Comparison of ENCODE assay signal across 8 mouse cellular contexts in the genomic region with DNA sequence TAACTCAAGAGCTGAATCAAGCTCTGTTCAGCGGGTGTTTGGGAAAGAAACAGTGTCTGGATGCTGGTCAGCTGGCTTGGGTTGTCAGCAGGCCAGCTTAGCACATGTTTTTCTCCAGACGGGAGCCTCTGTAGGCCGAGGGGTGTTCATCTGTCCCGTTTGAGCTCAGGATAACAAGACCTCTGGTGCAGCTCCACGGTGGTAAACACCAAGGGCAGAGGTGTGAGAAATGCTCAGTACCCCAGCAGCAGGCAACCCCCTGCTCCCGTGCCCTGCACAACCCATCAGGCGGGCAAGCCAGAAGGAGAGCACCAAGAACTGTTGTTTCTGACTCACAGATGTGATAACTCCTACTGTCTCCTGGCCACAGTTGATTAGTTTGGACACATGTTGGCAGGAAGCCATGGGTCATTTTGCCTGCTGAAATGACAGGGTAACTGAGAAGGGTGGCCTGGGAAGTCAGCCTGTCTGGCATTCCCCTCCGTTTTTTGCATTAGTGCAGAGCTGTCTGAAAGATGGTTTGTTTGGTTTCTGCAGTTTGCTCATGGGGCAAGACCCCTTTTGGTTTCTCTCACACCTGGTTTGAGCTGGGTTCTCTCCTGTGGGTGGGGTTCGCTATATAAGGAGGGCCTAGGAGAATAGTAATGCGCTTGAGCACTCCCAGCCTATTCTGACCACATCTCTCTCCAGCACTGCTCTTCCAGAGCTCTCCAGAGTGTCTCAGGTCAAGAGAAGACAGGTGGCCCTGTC. TPM values are rescaled to one million over a fixed set of nuclear protein-coding genes. Genes with fewer than 3 reads are reported as not detected.
DNase-seq lines count a peak whose midpoint lies in the region; ATAC-seq and TF ChIP-seq lines count a peak whose summit lies in the region.

No protein-coding gene starts in this region.

- DNase-seq in CH12.LX (ENCODE audit: extremely low read depth), result no peak
- peak; percentile 48 for DNase-seq in adrenal gland, postnatal 25 days
- DNase-seq in forebrain, embryonic 14.5 days (ENCODE audit: low spot score), result peak; percentile 29
- DNase-seq in heart, postnatal 25 days (ENCODE audit: low spot score), result peak; percentile 54
- peak; percentile 38 for DNase-seq in limb, embryonic 11.5 days (ENCODE audit: low spot score)
- DNase-seq in testis, postnatal 10 days (ENCODE audit: low spot score), result peak; percentile 49
- no peak for DNase-seq in frontal cortex, postnatal 25 days (ENCODE audit: low spot score in 2 of 2)

- no peak for TF ChIP-seq EP300 in CH12.LX (IDR thresholded peaks at IDR 0.05; ENCODE audit: low read length)

- dilution Hi-C loops in CH12.LX (cut with MboI; ENCODE audit: extremely low pct_ligation_motif_present, extremely low pct_unique_long_range_greater_than_20kb, low sequenced_read_pairs), result no loop called here

- TF ChIP-seq CTCF in CH12.LX (conservative IDR thresholded peaks at IDR 0.05 in 1 of 2, IDR thresholded peaks at IDR 0.05 in 1 of 2; ENCODE audit: low read depth in 2 of 2, low read length in 2 of 2), result no peak

- H3K4me2 ChIP-seq in CH12.LX (ENCODE audit: insufficient read depth, low read depth, poor library complexity, severe bottlenecking), result no peak overlapping the region
- H3K4me2 ChIP-seq in forebrain, embryonic 14.5 days (ENCODE audit: low read length), result no peak overlapping the region
- no peak overlapping the region for H3K4me2 ChIP-seq in limb, embryonic 11.5 days (ENCODE audit: low read depth, severe bottlenecking)
- no peak overlapping the region for H3K4me2 ChIP-seq in midbrain, embryonic 13.5 days (replicated peaks)

- no peak overlapping the region for H3K4me3 ChIP-seq in CH12.LX (replicated peaks in 1 of 3; ENCODE audit: low read depth in 2 of 3, low read length in 2 of 3, poor library complexity in 1 of 3)
- H3K4me3 ChIP-seq in forebrain, embryonic 14.5 days (ENCODE audit: low read depth, low read length), result no peak overlapping the region
- no peak overlapping the region for H3K4me3 ChIP-seq in limb, embryonic 11.5 days (ENCODE audit: low read depth, low read length)
- no peak overlapping the region for H3K4me3 ChIP-seq in midbrain, embryonic 13.5 days (replicated peaks)

- H3K79me2 ChIP-seq in CH12.LX (replicated peaks; ENCODE audit: control insufficient read depth, extremely low read depth, insufficient read depth, poor library complexity, severe bottlenecking), result 0 out of 2 replicates have a peak, but pooled peaks cover 3% of the 10 kb centered on the region

- H3K9ac ChIP-seq in CH12.LX (ENCODE audit: insufficient read depth, low read depth), result no peak overlapping the region
- H3K9ac ChIP-seq in forebrain, embryonic 14.5 days (ENCODE audit: low read length), result no peak overlapping the region
- no peak overlapping the region for H3K9ac ChIP-seq in limb, embryonic 11.5 days (ENCODE audit: low read length)
- H3K9ac ChIP-seq in midbrain, embryonic 13.5 days (replicated peaks), result 0 out of 2 replicates have a peak overlapping the region, but pooled peaks have one; percentile 20

- 0 out of 2 replicates have a peak overlapping the region, but pooled peaks have one; percentile 29 for H3K27ac ChIP-seq in CH12.LX (ENCODE audit: insufficient read depth, low read depth)
- peak overlapping the region; percentile 23 for H3K27ac ChIP-seq in forebrain, embryonic 14.5 days (ENCODE audit: low read depth, low read length)
- peak overlapping the region; percentile 15; the same call in 1 of the 2 replicates for H3K27ac ChIP-seq in limb, embryonic 11.5 days (replicated peaks; ENCODE audit: low read depth, low read length)
- peak overlapping the region; percentile 16; the same call in 1 of the 2 replicates for H3K27ac ChIP-seq in midbrain, embryonic 13.5 days

- intact Hi-C loops in heart, postnatal 25 days (cut with DNase I), result no loop called here

- WGBS in forebrain, embryonic 14.5 days, result 55% methylated on average over 10 of the region's 10 CpGs
- 37% methylated on average over 10 of the region's 10 CpGs for whole genome bisulfite sequencing in limb, embryonic 11.5 days
- WGBS in midbrain, embryonic 13.5 days, result 59% methylated on average over 10 of the region's 10 CpGs

- TF ChIP-seq POLR2A in CH12.LX (IDR thresholded peaks at IDR 0.05; ENCODE audit: low read depth, low read length), result no peak

- ATAC-seq in forebrain, embryonic 14.5 days, result peak; percentile 61
- ATAC-seq in limb, embryonic 11.5 days (ENCODE audit: insufficient number of reproducible peaks, low FRiP score, low TSS enrichment, low read depth), result peak; percentile 8; the same call in 1 of the 2 replicates
- peak; percentile 59; the same call in 1 of the 2 replicates for ATAC-seq in midbrain, embryonic 13.5 days

- H3K4me1 ChIP-seq in CH12.LX (ENCODE audit: control insufficient read depth in 1 of 2, insufficient read depth in 2 of 2), result peaks cover 19 to 85% of the 10 kb centered on the region in 2 experiments
- H3K4me1 ChIP-seq in forebrain, embryonic 14.5 days (ENCODE audit: control insufficient read depth, insufficient read depth, low read length), result peaks cover 30% of the 10 kb centered on the region
- H3K4me1 ChIP-seq in limb, embryonic 11.5 days (ENCODE audit: control insufficient read depth, insufficient read depth, low read length), result peaks cover 22% of the 10 kb centered on the region
- peaks cover 58% of the 10 kb centered on the region for H3K4me1 ChIP-seq in midbrain, embryonic 13.5 days (replicated peaks)

- in situ Hi-C loops in CH12.LX (cut with MboI; ENCODE audit: low pct_ligation_motif_present, low pct_unique_long_range_greater_than_20kb, low sequenced_read_pairs), result no loop called here

- TF ChIP-seq RAD21 in CH12.LX (IDR thresholded peaks at IDR 0.05; ENCODE audit: low read depth, low read length), result no peak

- no peaks in the 10 kb centered on the region for H3K9me3 ChIP-seq in CH12.LX (replicated peaks; ENCODE audit: low read length)
- H3K9me3 ChIP-seq in forebrain, embryonic 14.5 days (replicated peaks; ENCODE audit: control insufficient read depth, low read length), result no peaks in the 10 kb centered on the region
- H3K9me3 ChIP-seq in limb, embryonic 11.5 days (ENCODE audit: control insufficient read depth, low read length), result no peaks in the 10 kb centered on the region
- H3K9me3 ChIP-seq in midbrain, embryonic 13.5 days, result no peaks in the 10 kb centered on the region

- H3K36me3 ChIP-seq in CH12.LX (replicated peaks in 1 of 2; ENCODE audit: control insufficient read depth in 1 of 2, insufficient read depth in 1 of 2, low read length in 1 of 2), result peaks cover 3 to 59% of the 10 kb centered on the region in 2 experiments
- peaks cover 9% of the 10 kb centered on the region for H3K36me3 ChIP-seq in forebrain, embryonic 14.5 days (ENCODE audit: control insufficient read depth, insufficient read depth, low read length)
- H3K36me3 ChIP-seq in limb, embryonic 11.5 days (ENCODE audit: control insufficient read depth, insufficient read depth, low read length), result no peaks in the 10 kb centered on the region
- H3K36me3 ChIP-seq in midbrain, embryonic 13.5 days, result peaks cover 3% of the 10 kb centered on the region; the same call in 1 of the 2 replicates

- H3K27me3 ChIP-seq in CH12.LX (replicated peaks), result no peaks in the 10 kb centered on the region
- no peaks in the 10 kb centered on the region for H3K27me3 ChIP-seq in forebrain, embryonic 14.5 days (replicated peaks; ENCODE audit: control insufficient read depth, insufficient read depth, low read length)
- no peaks in the 10 kb centered on the region for H3K27me3 ChIP-seq in limb, embryonic 11.5 days (ENCODE audit: control insufficient read depth, insufficient read depth, low read length)
- H3K27me3 ChIP-seq in midbrain, embryonic 13.5 days, result no peaks in the 10 kb centered on the region

TF ChIP-seq in CH12.LX, 34 proteins besides CTCF, POLR2A, EP300 and RAD21:
- TF ChIP-seq MYC (IDR thresholded peaks at IDR 0.05; ENCODE audit: low read depth, low read length), result no peak
- TF ChIP-seq MXI1 (IDR thresholded peaks at IDR 0.05; ENCODE audit: low read depth, low read length), result no peak
- TF ChIP-seq MEF2A (IDR thresholded peaks at IDR 0.05; ENCODE audit: borderline replicate concordance, low read depth, low read length), result peak; percentile 36; the same call in 1 of the 2 replicates
- TF ChIP-seq ZKSCAN1 (IDR thresholded peaks at IDR 0.05; ENCODE audit: borderline replicate concordance, low read depth, low read length), result no peak
- TF ChIP-seq UBTF (IDR thresholded peaks at IDR 0.05; ENCODE audit: low read depth, low read length), result no peak
- TF ChIP-seq MAX (IDR thresholded peaks at IDR 0.05; ENCODE audit: low read length), result no peak
- TF ChIP-seq RCOR1 (conservative IDR thresholded peaks at IDR 0.05; ENCODE audit: low read depth, low read length), result no peak
- no peak for TF ChIP-seq SMC3 (IDR thresholded peaks at IDR 0.05; ENCODE audit: low read depth, low read length)
- no peak for TF ChIP-seq POLR2AphosphoS2 (IDR thresholded peaks at IDR 0.05; ENCODE audit: low read depth, low read length)
- no peak for TF ChIP-seq TCF12 (IDR thresholded peaks at IDR 0.05; ENCODE audit: low read depth, low read length)
- no peak for TF ChIP-seq ZNF384 (IDR thresholded peaks at IDR 0.05; ENCODE audit: low read depth, low read length)
- no peak for TF ChIP-seq ZMIZ1 (IDR thresholded peaks at IDR 0.05; ENCODE audit: low read depth, low read length)
- no peak for TF ChIP-seq MAFK (IDR thresholded peaks at IDR 0.05; ENCODE audit: insufficient replicate concordance, low read length)
- no peak for TF ChIP-seq KAT2A (IDR thresholded peaks at IDR 0.05; ENCODE audit: insufficient replicate concordance, low read length)
- TF ChIP-seq USF2 (conservative IDR thresholded peaks at IDR 0.05; ENCODE audit: low read depth, low read length), result no peak
- TF ChIP-seq MAZ (IDR thresholded peaks at IDR 0.05; ENCODE audit: low read depth, low read length), result no peak
- 0 out of 2 replicates have a peak, but pooled peaks have one; percentile 43 for TF ChIP-seq BHLHE40 (IDR thresholded peaks at IDR 0.05; ENCODE audit: low read depth, low read length)
- peak; percentile 55 for TF ChIP-seq ETS1 (conservative IDR thresholded peaks at IDR 0.05; ENCODE audit: low read depth, low read length)
- no peak for TF ChIP-seq SIN3A (IDR thresholded peaks at IDR 0.05; ENCODE audit: low read length)
- no peak for TF ChIP-seq CHD2 (IDR thresholded peaks at IDR 0.05; ENCODE audit: low read length)

RNA-seq across cellular contexts. Expression of a gene that starts 25.0 kb away (rescaled TPM):
- total RNA-seq in CH12.LX (2012; rRNA removed) (7.6 and 10.7 TPM in 2 replicates), CH12.LX (2014; rRNA removed) (23.6 and 26.5 TPM in 2 replicates)
- polyA plus RNA-seq in CH12.LX (2012; ENCODE audit: insufficient read length, low read depth), result 23.2 and 27.9 TPM in 2 replicates
- total RNA-seq in adrenal gland, postnatal 25 days (2021), result 20.4 and 22.3 TPM in 2 replicates
- polyA plus RNA-seq in forebrain, embryonic 14.5 days (2014; fragmentation: Nextera tagmentation; extraction: Ambion mirVana), result 29.9 and 40.9 TPM in 2 replicates
- total RNA-seq in heart, postnatal 25 days (2021), result 10 to 100 TPM; 78.6 to 79.5 TPM
- 8.5 and 9.0 TPM in 2 replicates for polyA plus RNA-seq in limb, embryonic 11.5 days (2014; fragmentation: Nextera tagmentation; extraction: Ambion mirVana)
- 24.2 and 24.4 TPM in 2 replicates for polyA plus RNA-seq in midbrain, embryonic 13.5 days (2015; fragmentation: Nextera tagmentation; extraction: Ambion mirVana)

Comparison
In these comparisons a context has a peak if more than half of its experiments do, and no peak if none do; other contexts are left out.
1. DNase-seq: peak in adrenal gland, postnatal 25 days (single experiment), forebrain, embryonic 14.5 days (single experiment), heart, postnatal 25 days (single experiment), limb, embryonic 11.5 days (single experiment) and testis, postnatal 10 days (single experiment); none in CH12.LX (single experiment) and frontal cortex, postnatal 25 days (0 of 2).
2. ATAC-seq: peak in every context shown above with its lines; median percentile 61 in forebrain, embryonic 14.5 days; 59 in midbrain, embryonic 13.5 days; 8 in limb, embryonic 11.5 days.
3. Peak in every context shown above with its lines, with median percentiles within 50 percentile points of each other: H3K27ac ChIP-seq.